Mouse (Mus musculus): ENCODE data around the gene Endou. TPM values are rescaled to one million over a fixed set of nuclear protein-coding genes. Genes with fewer than 3 reads are reported as not detected.

The Endou gene
- 1 to 10 TPM; 5.2 to 5.4 TPM for total RNA-seq (2021)
- long read RNA-seq, experiment 1, partial matches to known transcripts: 0 of 1 reads
- long read RNA-seq, experiment 1, other reads (novel, unspliced or antisense): 1 of 1 reads
- long read RNA-seq, experiment 2: 0 reads

- no peak for DNase-seq (ENCODE audit: low spot score in 2 of 2)
Measured at GRCm38 (mm10) chr15:97731111-97731510, at the start of gene Endou. Gene Endou, minus strand, starts transcription at chr15:97731339.

- peak in 1 of 2 experiments; percentile 47 for DNase-seq (ENCODE audit: low spot score in 2 of 2)
Measured at GRCm38 (mm10) chr15:97780611-97781031, 49.5 kb upstream of the Endou start.

GRCm38 (mm10) chr15:97779576-97779975 lies 48.4 kb upstream of the Endou start:
- DNase-seq (ENCODE audit: low spot score in 2 of 2): no peak

- DNase-seq (ENCODE audit: low spot score in 2 of 2): no peak
Measured at GRCm38 (mm10) chr15:97778311-97779098, 47.4 kb upstream of the Endou start, which contains the start of gene Slc48a1. Gene Slc48a1, plus strand, starts transcription at chr15:97778520.

- DNase-seq (ENCODE audit: low spot score in 2 of 2): no peak
Measured at GRCm38 (mm10) chr15:97776919-97777318, 45.8 kb upstream of the Endou start.

GRCm38 (mm10) chr15:97776514-97776913 lies 45.4 kb upstream of the Endou start:
- peak; percentile 81 to 88 for DNase-seq (ENCODE audit: low spot score in 2 of 2)

GRCm38 (mm10) chr15:97773961-97774370 lies 42.8 kb upstream of the Endou start:
- no peak for DNase-seq (ENCODE audit: low spot score in 2 of 2)

GRCm38 (mm10) chr15:97773108-97773507 lies 42.0 kb upstream of the Endou start:
- DNase-seq (ENCODE audit: low spot score in 2 of 2): no peak

GRCm38 (mm10) chr15:97770280-97770679 lies 39.1 kb upstream of the Endou start:
- DNase-seq (ENCODE audit: low spot score in 2 of 2): no peak

- DNase-seq (ENCODE audit: low spot score in 2 of 2): no peak
Measured at GRCm38 (mm10) chr15:97768192-97768591, 37.1 kb upstream of the Endou start.

- peak; percentile 64 to 74 for DNase-seq (ENCODE audit: low spot score in 2 of 2)
Measured at GRCm38 (mm10) chr15:97767280-97768186, 36.4 kb upstream of the Endou start, which contains the start of gene Rapgef3. Gene Rapgef3, minus strand, starts transcription at chr15:97767972.

GRCm38 (mm10) chr15:97766594-97767279 lies 35.6 kb upstream of the Endou start:
- DNase-seq (ENCODE audit: low spot score in 2 of 2): no peak

GRCm38 (mm10) chr15:97766194-97766593 lies 35.1 kb upstream of the Endou start:
- no peak for DNase-seq (ENCODE audit: low spot score in 2 of 2)

GRCm38 (mm10) chr15:97765090-97765794 lies 34.1 kb upstream of the Endou start:
- no peak for DNase-seq (ENCODE audit: low spot score in 2 of 2)

- DNase-seq (ENCODE audit: low spot score in 2 of 2): no peak
Measured at GRCm38 (mm10) chr15:97764532-97764931, 33.4 kb upstream of the Endou start.

GRCm38 (mm10) chr15:97763256-97764049 lies 32.3 kb upstream of the Endou start:
- DNase-seq (ENCODE audit: low spot score in 2 of 2): no peak

GRCm38 (mm10) chr15:97762733-97763132 lies 31.6 kb upstream of the Endou start:
- no peak for DNase-seq (ENCODE audit: low spot score in 2 of 2)

GRCm38 (mm10) chr15:97761438-97761837 lies 30.3 kb upstream of the Endou start:
- no peak for DNase-seq (ENCODE audit: low spot score in 2 of 2)

GRCm38 (mm10) chr15:97760952-97761351 lies 29.8 kb upstream of the Endou start:
- no peak for DNase-seq (ENCODE audit: low spot score in 2 of 2)
